Mouse (Mus musculus): Measurements from ENCODE around the gene Pxylp1. TPM values are rescaled to one million over a fixed set of nuclear protein-coding genes. Genes with fewer than 3 reads are reported as not detected.
A peak's percentile ranks its signal among the peaks of the same experiment; 100 is the strongest.

Pxylp1 gene
- polyA plus RNA-seq, 1 experiment, result 4.7 TPM

DNA sequence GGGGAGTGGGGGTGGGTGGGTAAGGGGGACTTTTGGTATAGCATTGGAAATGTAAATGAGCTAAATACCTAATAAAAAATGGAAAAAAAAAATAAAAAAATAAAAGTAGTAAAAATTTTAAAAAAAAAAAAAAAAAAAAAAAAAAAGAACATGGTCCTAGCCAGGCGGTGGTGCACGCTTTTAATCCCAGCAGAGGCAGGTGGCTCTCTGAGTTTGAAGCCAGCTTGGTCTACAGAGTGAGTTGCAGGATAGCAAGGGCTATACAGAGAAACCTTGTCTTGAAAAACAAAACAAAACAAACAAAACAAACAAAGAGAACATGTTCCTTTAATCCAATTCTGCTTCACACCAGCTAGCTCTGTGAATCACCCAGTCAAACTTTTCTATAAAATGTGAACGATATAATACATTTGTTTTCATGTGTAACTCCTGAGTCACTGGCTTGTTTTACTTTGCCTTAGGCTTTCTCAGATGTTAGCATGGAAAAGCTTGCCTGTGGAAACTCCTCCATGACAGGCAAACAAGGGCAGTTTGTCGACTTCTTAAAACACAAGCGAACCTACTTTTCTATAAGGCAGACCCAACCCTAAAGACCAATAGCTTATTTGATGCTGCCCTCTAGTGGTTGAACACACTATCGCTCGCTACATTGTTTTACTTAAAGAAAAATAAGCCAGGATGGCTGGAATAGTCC, 74.2 kb downstream of the Pxylp1 start:
- TF ChIP-seq CTCF (IDR thresholded peaks at IDR 0.05; ENCODE audit: extremely low read depth, insufficient read depth, insufficient read length, insufficient replicate concordance) (peak; percentile 16; the same call in 1 of the 2 replicates), POLR2A (IDR thresholded peaks at IDR 0.05; ENCODE audit: low read depth, low read length) (no peak)
- Histone ChIP-seq H3K27me3 (ENCODE audit: control insufficient read depth, insufficient read depth, low read length) (no peaks in the 10 kb centered on the region), H3K36me3 (ENCODE audit: control insufficient read depth, insufficient read depth, low read length) (no peaks in the 10 kb centered on the region), H3K4me1 (ENCODE audit: control insufficient read depth, insufficient read depth, insufficient read length) (no peaks in the 10 kb centered on the region), H3K27ac (ENCODE audit: insufficient read depth, low read length) (no peak overlapping the region), H3K4me3 (ENCODE audit: extremely low read depth, insufficient read depth, insufficient read length) (no peak overlapping the region)
- peak; percentile 38 to 53 for DNase-seq (ENCODE audit: low read depth in 1 of 2, low spot score in 2 of 2)
- WGBS, result 38% methylated on average over 7 of the region's 7 CpGs

DNA sequence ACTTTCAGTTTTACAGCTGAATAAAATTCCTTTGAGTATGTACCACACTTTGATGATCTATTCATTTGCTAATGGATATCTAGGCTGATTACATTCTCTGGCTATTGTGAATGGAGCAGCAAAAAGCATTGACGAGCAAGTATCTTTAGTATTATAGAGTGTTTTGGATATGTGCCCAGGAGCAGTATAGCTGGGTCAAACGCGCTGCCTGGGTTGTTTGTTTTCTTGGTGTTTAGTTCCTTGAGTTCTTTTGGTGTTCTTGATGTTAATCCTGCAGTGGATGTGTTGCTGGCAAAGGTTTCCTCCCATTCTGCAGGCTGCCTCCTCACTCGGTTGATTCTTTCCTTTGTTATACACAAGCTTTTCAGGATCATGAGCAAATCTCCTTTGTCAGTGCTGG, 80.5 kb downstream of the Pxylp1 start:
- 85% methylated on average over 4 of the region's 4 CpGs for WGBS
- H3K27me3 ChIP-seq (ENCODE audit: control insufficient read depth, insufficient read depth, low read length), result no peaks in the 10 kb centered on the region
- H3K36me3 ChIP-seq (ENCODE audit: control insufficient read depth, insufficient read depth, low read length), result no peaks in the 10 kb centered on the region
- no peak for DNase-seq (ENCODE audit: low read depth in 1 of 2, low spot score in 2 of 2)
- no peak overlapping the region for H3K4me3 ChIP-seq (ENCODE audit: extremely low read depth, insufficient read depth, insufficient read length)
- no peaks in the 10 kb centered on the region for H3K4me1 ChIP-seq (ENCODE audit: control insufficient read depth, insufficient read depth, insufficient read length)
- TF ChIP-seq CTCF (IDR thresholded peaks at IDR 0.05; ENCODE audit: extremely low read depth, insufficient read depth, insufficient read length, insufficient replicate concordance) (no peak), POLR2A (IDR thresholded peaks at IDR 0.05; ENCODE audit: low read depth, low read length) (no peak)
- no peak overlapping the region for H3K27ac ChIP-seq (ENCODE audit: insufficient read depth, low read length)

DNA sequence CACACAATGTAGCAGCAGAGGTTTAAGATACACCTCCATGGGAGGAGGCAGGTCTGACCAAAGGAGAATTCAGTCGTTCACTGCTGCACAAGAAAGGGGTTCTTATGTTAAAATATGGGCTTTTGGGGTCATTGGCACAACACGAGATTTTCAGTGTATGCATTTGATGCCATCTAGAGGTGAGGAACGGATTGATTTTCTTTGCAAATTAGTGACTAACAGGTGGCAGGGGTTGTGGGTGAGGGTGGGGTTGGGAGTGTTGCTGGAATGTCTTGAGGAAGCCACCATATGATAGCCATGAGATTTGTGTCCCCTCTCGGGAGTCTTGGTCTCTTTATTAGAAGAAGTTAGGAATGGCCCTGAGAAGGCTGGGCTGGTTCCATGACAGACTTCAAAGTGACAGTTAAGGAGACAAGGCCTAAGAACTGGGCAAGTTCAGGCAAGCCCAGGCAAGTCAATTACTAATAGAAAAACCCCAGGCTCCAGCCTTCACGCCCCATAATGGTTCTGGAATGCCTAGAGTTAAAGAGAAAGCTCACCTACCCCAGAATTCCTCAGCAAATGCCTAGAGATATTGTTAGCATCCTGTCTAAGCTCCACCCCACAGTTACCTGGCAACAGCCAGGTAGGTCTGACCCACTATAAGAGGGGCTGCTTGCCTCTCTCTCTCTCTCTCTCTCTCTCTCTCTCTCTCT, 92.2 kb downstream of the Pxylp1 start:
- no peak overlapping the region for H3K4me3 ChIP-seq (ENCODE audit: extremely low read depth, insufficient read depth, insufficient read length)
- H3K27me3 ChIP-seq (ENCODE audit: control insufficient read depth, insufficient read depth, low read length), result no peaks in the 10 kb centered on the region
- no peaks in the 10 kb centered on the region for H3K36me3 ChIP-seq (ENCODE audit: control insufficient read depth, insufficient read depth, low read length)
- peaks cover 3% of the 10 kb centered on the region; the same call in 1 of the 2 replicates for H3K4me1 ChIP-seq (ENCODE audit: control insufficient read depth, insufficient read depth, insufficient read length)
- DNase-seq (ENCODE audit: low read depth in 1 of 2, low spot score in 2 of 2), result peak in 1 of 2 experiments; percentile 32
- H3K27ac ChIP-seq (ENCODE audit: insufficient read depth, low read length), result no peak overlapping the region
- TF ChIP-seq POLR2A (IDR thresholded peaks at IDR 0.05; ENCODE audit: low read depth, low read length) (no peak), CTCF (IDR thresholded peaks at IDR 0.05; ENCODE audit: extremely low read depth, insufficient read depth, insufficient read length, insufficient replicate concordance) (peak; percentile 13; the same call in 1 of the 2 replicates)
- 16% methylated on average over 5 of the region's 5 CpGs for WGBS

DNA sequence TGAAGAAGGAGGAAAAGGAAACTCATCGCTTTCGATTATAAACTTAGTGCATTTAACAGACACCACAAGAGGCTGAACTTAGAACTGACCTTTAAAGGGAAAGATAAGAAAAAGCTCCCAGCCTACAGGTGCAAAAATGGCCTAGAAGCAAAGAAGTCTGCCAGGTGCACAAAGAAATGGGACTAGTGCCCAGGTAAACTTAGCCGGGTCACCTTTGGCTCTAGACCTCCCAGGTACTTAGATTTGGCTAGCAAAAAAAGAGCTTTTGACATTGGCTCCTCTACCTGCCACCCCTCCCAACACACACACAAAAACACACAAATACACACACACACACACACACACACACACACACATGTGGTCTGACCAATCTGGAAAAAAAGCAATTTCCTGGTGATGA, 95.2 kb downstream of the Pxylp1 start:
- H3K36me3 ChIP-seq (ENCODE audit: control insufficient read depth, insufficient read depth, low read length), result no peaks in the 10 kb centered on the region
- no peaks in the 10 kb centered on the region for H3K27me3 ChIP-seq (ENCODE audit: control insufficient read depth, insufficient read depth, low read length)
- no peak for DNase-seq (ENCODE audit: low read depth in 1 of 2, low spot score in 2 of 2)
- no peak overlapping the region for H3K4me3 ChIP-seq (ENCODE audit: extremely low read depth, insufficient read depth, insufficient read length)
- WGBS, result 92% methylated on average over 3 of the region's 3 CpGs
- H3K4me1 ChIP-seq (ENCODE audit: control insufficient read depth, insufficient read depth, insufficient read length), result peaks cover 4% of the 10 kb centered on the region; the same call in 1 of the 2 replicates
- TF ChIP-seq CTCF (IDR thresholded peaks at IDR 0.05; ENCODE audit: extremely low read depth, insufficient read depth, insufficient read length, insufficient replicate concordance) (no peak), POLR2A (IDR thresholded peaks at IDR 0.05; ENCODE audit: low read depth, low read length) (no peak)
- H3K27ac ChIP-seq (ENCODE audit: insufficient read depth, low read length), result no peak overlapping the region

GRCm38 (mm10) chr9:96795399-96795928, 97.0 kb downstream of the Pxylp1 start:
- peak overlapping the region; percentile 52; the same call in 1 of the 2 replicates for H3K4me3 ChIP-seq (ENCODE audit: extremely low read depth, insufficient read depth, insufficient read length)
- peaks cover 4% of the 10 kb centered on the region; the same call in 1 of the 2 replicates for H3K4me1 ChIP-seq (ENCODE audit: control insufficient read depth, insufficient read depth, insufficient read length)
- no peaks in the 10 kb centered on the region for H3K36me3 ChIP-seq (ENCODE audit: control insufficient read depth, insufficient read depth, low read length)
- peak overlapping the region; percentile 32; the same call in 1 of the 2 replicates for H3K27ac ChIP-seq (ENCODE audit: insufficient read depth, low read length)
- 9% methylated on average over 10 of the region's 10 CpGs for WGBS
- H3K27me3 ChIP-seq (ENCODE audit: control insufficient read depth, insufficient read depth, low read length), result no peaks in the 10 kb centered on the region
- DNase-seq (ENCODE audit: low read depth in 1 of 2, low spot score in 2 of 2), result no peak
- TF ChIP-seq CTCF (IDR thresholded peaks at IDR 0.05; ENCODE audit: extremely low read depth, insufficient read depth, insufficient read length, insufficient replicate concordance), result no peak
- no peak for TF ChIP-seq POLR2A (IDR thresholded peaks at IDR 0.05; ENCODE audit: low read depth, low read length)

- Histone ChIP-seq H3K27ac (ENCODE audit: insufficient read depth, low read length) (no peak overlapping the region), H3K4me3 (ENCODE audit: extremely low read depth, insufficient read depth, insufficient read length) (no peak overlapping the region), H3K27me3 (ENCODE audit: control insufficient read depth, insufficient read depth, low read length) (no peaks in the 10 kb centered on the region), H3K4me1 (ENCODE audit: control insufficient read depth, insufficient read depth, insufficient read length) (peaks cover 4% of the 10 kb centered on the region; the same call in 1 of the 2 replicates), H3K36me3 (ENCODE audit: control insufficient read depth, insufficient read depth, low read length) (no peaks in the 10 kb centered on the region)
- no peak for DNase-seq (ENCODE audit: low read depth in 1 of 2, low spot score in 2 of 2)
- TF ChIP-seq POLR2A (IDR thresholded peaks at IDR 0.05; ENCODE audit: low read depth, low read length) (no peak), CTCF (IDR thresholded peaks at IDR 0.05; ENCODE audit: extremely low read depth, insufficient read depth, insufficient read length, insufficient replicate concordance) (no peak)
- 92% methylated on average over 2 of the region's 2 CpGs for WGBS
Measured at GRCm38 (mm10) chr9:96794601-96795000, 97.9 kb downstream of the Pxylp1 start.

All from spleen, adult 2 months (tissue).